Mouse (Mus musculus): ENCODE data around the gene Ica1.

Ica1 gene

DNA sequence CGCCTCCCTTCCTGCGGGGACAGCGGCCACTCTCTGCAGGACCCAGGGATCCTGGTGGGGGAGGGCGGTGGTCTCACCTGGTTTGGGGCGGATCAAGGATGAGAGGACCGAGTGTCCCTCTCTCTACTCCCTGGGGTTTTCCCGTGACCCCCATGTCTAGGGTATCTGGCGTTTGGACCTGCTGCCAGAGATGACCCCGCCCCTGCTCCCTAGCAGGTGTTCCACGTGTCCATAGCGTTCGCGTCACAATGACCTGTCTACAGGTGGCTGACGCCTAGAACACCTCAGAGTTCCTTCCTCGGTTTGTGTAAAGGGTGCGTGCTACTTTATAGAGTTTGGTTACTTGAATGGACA lies at the start of gene Ica1:
Gene Ica1 (minus strand): TSS at position 193 of the 354 bp plus-strand sequence.
- DNase-seq (ENCODE audit: low spot score) = no peak

DNA sequence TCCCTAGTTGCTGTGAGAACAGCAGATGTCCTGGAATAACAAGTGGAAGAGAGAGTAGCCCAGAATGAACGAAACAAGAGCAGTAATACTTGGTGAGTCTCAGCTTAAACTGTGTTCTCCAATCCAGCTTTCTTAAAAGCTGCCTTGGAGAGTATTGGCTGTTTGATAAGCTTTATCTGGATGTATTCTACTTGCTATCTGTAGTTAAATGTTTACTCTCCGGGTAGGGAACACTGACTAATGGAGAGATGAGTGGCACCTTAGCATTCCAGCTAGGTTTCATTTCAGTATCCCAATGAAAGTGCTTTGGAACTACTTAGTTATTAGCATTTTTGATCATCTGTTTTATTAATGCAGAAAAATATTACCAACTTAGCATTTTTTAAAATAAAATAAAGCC lies 41.6 kb upstream of the Ica1 start:
- no peak for DNase-seq (ENCODE audit: low spot score)

DNA sequence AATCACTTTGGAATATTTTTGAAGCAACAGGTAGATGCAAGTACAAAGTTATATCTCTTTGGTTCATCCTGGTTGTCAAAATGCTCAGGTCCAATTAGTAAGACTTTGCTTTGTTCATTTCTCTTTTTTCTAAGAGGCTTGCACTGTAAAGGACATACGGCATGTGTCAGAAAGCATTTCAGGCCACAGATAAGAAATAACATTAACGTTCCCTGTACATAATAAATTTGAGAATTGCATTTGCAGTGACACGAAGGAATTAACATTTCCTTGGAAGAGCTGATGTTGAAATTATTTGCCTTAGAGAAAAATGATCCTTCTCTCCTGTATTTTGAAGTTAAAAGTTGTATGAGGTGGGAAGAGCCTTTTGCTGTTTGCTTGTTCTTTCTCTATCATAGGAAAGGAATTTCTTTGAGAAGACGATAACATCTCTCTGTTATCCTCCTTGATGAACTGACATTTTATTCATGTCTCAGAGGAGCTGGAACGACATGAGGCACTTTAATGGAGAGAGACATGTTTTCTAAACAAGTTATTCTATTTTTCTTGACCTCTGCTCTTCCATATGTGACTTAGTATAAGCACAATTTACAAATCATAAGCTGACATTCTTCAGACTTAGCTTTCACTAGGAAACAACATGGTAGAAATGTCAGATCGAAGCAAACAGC lies 36.2 kb upstream of the Ica1 start:
- DNase-seq (ENCODE audit: low spot score) = no peak

DNA sequence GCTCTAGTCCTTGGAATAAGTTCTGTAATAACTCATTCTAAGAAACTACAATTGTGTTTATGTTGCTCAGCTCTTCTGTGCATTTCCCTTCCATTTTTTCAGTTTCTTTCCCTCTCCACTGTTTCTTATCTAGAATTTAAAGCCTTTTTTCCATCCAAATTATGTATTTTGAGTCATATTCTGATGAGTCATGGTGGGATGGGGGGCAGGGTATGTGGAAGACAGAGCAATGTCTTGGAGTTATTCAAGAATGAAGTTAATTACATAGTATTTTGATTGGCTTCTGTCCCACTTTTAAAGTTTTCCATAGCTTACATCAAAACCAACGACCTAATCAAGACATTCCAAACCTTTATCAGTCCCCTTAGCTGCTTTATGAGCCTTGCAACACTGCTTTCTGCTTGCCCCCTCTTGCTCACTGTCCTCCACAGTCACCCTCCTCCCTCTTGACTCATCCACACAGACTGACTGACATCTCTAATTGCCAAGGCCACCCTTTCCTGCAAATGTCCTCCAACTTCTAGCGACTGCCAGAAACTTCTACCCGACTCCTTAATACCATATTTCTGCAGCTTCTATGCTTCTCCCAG lies 24.4 kb upstream of the Ica1 start:
- DNase-seq (ENCODE audit: low spot score) = no peak

DNA sequence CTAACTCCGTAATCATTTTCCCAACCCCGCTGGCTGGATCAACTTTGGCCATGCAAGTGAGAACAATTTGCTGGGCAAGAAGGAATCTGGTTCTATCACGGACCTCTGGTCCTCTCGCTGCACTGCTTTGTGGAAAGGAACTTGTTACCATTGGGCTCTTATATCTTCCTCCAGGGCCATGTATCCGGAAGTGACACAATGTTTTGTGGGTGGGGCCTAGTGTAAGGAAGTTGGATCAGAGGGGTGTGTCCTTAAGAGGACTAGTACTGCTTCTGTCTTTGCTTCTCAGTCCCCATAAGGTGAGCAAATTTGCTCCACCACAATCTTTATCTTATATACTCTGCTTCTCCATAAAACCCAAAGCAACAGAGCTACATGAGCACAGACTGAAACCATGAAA lies 14.1 kb upstream of the Ica1 start:
- no peak for DNase-seq (ENCODE audit: low spot score)

DNA sequence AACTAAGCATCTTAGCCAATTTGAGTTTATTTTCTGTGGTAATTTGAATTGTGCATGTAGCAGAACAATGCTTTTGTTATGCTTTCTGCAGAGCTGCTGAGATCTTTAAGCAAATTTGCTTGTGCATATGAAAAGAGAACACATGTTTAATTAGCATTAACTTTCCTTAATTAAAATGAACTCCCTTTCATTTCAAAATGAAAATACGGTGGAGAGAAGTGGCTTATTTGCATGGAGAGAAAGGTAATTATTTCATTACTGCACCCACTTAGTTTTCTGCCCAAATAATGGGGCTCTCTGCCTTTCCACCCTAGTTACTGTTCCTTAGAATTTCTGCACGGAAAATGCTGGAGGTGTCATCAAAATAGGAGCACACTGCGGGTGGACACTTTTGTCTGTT lies 13.5 kb upstream of the Ica1 start:
- DNase-seq (ENCODE audit: low spot score) = no peak

DNA sequence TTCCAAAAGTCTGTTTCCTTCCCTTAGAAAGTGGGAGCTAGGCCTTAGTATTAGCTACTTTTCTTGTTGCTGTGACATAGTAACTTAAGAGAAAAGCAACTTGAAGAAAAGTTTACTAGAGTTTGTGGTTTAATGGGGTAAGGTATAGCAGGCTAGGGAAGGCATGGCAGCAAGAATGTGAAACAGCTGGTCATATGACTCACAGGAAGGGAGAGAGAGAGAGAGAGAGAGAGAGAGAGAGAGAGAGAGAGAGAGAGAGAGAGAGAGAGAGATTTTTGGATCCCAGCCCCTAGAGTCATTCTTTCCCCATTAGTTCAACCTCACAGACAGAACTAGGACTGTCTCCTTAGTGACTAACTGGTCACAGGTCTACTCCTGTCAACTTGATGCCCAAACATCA lies 2.3 kb upstream of the Ica1 start:
- no peak for DNase-seq (ENCODE audit: low spot score)

DNA sequence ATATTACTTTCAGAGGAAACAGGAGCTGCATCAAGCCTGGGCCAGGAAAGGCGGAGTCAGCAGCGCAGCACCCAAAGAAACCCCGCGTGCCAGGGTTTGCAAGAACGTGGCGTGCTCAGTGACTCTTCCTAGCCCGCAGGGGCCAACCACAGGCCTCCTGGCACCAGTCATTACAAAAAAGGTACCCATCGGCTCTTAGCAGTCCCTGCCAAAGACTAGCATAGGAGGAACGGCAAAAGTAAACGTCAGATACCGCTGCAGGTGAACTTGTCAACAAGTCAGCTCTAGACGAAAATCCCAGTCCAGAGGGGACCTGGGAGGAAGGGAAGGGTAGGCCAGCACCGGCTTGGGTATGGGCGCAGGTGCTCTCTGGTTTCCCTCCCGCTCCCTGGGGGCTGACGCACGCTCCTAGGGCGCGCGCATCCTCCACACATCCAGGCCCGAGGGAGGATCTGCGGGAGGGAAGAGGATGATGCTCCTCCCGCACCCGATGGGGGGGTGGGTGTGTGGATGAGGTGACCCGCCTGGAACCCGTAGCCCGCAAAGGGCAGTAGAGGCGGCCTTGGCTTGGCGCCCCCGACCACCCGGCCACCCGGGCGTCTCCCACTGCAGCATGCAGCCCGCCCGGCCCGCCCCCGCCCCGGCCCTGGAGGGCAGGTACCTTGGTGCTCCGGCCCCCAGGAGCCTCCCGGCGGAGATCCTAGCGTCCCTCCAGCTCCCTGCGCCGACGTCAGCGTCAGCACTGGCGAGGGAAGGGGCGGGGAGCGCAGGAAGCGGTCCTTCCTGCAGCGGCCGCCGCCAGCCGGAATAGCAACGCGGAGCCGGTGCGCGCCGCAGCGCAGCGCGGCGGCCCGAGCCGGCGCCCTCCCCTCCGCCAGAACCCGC lies 635 bp downstream of the Ica1 start:
- peak; percentile 39 for DNase-seq (ENCODE audit: low spot score)

DNA sequence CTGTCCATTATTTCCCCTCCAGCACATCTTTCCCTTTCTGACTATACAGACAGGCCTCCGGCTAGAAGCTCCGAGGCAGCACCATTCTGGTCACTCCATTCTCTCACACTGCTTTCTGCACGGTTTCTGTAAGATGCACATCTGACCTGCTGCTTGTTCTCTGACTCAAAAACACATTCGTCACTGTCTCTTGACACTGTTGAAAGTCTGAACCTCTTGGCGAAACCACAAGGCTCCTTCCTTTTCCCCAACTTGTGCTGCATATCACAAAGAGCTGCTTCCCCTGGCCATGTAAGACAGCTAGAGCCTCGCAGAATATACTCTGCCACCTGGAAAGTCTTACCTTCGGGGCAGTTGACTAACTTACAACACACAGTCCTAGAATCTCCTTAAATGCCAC lies 6.7 kb downstream of the Ica1 start:
- no peak for DNase-seq (ENCODE audit: low spot score)

DNA sequence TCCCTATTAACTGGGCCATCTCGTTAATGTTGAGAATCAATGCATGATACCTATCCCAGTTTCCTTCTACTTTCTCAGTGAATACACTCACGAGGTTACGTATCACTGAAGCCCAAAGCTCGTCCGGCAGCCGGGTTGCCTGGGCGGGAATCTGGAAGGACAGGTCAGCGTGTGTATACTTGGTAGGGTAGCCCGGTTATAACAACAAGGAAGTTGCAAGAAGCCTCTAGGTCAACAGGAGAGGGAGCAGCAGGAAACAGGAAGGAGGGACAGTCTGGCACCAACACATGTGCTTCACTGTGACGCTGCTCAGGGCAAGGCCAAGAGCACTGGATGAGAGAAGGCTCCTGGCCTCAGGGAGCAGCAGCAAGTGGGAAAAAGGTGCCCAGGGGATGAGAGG lies 7.9 kb downstream of the Ica1 start:
- DNase-seq (ENCODE audit: low spot score) = no peak

DNA sequence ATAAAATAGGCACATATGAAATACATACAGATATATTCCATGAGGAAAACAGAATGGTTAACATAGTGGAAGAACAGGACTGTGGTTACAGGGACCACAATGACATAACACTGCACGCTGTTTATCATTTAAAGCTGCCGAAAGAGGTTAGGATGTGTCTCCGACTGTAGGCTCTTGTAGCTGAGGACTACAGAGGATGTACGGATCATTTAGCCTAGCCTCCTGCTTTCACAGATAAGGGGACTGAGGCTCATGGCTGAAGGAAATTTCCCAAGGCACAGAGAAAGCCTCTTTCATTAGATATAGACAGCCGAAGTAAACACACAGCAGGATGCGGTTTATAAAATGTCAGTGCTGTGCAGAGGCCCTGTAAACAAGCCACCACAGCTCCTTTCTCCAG lies 8.5 kb downstream of the Ica1 start:
- DNase-seq (ENCODE audit: low spot score) = no peak

DNA sequence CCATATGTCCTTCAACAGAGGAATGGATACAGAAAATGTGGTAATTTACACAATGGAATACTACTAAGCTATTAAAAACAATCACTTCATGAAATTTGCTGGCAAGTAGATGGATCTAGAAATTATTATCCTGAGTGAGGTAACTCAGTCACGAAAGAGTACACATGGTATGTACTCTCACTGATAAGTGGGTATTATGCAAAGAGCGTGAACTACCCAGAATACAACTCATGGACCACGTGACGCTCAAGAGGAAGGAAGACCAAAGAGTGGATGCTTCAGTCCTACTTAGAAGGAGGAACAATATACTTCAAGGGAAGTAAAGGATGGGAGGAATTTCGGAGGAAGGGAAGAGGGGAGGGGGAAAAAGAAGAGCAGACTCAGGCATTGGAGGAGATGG lies 11.6 kb downstream of the Ica1 start:
- DNase-seq (ENCODE audit: low spot score) = no peak

DNA sequence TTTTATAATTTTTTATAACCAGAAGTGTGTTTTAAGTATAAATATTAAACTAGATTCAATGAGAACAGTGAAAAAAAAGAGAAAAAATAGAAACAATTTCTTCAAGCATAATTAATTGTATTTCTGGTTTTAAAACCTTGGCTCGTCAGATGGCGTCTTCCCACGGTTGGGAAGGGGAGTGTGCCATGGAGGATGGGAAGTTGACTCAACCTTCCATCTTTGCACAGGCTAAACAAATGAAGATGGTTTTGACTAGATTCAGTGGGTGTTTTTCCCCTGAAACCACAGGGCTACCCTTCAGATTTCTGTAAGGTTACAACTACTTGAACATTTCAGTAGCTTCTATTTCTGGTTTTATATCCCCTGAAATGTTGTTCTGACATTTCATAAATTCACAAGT lies 12.5 kb downstream of the Ica1 start:
- no peak for DNase-seq (ENCODE audit: low spot score)

DNA sequence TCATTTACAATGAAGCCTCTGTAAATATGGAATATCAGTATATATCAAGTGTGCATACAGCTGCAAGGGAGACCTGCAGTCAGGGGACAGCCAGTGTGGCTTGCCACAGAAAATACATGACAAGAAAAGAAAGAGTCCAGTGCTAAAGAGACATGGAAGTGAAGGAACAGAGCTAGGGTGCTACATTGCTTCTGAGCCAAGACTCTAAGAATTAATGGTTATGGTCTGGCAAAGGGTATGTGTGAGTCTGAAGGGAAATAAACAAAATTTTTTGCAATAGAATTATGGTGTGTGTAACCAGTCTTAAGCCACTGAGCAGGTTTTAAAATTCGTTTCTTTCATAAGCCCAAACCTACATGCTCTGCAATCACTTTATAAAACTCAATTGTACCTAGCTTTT lies 13.2 kb downstream of the Ica1 start:
- no peak for DNase-seq (ENCODE audit: low spot score)

DNA sequence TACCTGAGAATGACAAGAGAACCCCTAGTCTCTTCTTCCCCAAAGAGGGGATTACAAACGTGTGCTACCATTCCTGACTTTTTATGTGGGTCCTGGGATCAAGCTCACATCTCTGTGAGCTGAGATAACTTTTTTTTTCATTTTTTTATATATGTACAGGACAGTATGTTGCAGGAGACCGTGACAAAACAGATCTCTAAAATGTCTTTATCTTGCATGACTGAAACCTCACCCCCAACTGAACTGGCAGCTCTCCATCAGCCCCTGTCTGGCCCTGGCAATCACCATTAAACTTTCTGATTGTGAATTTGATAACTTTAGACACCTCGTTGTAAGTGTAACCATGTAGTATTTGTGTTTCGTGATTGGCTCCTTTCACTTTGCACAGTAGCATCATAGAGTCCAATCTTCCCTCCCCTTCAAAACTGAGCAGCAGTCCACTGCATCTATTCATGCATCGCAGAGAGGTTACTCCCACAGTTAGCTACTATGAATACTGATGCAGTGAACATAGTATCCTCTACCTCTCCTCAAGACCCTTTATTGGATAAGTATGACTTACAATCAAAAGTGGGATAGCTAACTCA lies 17.5 kb downstream of the Ica1 start:
- DNase-seq (ENCODE audit: low spot score) = no peak

DNA sequence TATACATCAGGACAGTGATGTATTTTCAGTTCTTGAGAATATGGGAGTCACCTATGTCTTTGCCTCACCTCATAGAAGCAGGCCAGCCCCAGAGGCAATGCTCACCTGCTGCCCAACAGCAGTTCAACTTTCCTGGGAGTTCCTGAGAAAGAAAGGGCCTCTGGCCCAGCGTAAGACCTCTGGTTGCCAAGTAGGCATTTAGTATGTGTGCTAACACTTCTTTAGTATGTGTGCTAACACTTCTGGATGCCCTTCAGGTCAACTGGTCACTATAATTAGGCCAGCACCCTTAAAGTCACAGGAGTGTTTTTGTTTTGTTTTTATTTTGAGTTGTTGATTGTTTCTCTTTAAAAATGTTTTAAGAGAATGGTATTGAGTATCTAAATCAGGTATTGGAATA lies 18.4 kb downstream of the Ica1 start:
- DNase-seq (ENCODE audit: low spot score) = no peak

DNA sequence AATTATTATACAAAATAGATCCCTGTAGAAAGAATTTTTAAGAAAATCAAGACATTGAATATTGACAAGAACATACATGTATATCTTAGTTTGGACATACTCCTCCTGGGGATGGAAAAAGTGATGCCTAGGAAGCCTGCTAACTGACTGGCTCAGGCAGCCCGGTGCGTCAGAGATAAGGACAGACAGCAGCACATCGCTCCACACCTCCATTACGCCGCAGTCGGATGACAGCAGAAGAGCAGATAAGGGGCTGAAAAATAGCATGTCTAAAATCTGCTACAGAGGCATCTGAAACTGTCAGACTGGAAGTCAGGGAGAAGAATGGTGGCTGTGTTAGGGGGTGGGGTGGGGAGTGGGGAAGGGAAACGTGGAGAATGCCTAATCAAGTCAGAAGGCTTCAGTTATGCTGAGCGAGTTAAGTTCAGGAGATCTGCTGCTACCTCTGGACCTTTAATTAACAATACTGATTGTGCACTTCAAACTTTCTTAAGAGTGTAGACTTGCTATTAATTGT lies 22.5 kb downstream of the Ica1 start:
- DNase-seq (ENCODE audit: low spot score) = no peak

DNA sequence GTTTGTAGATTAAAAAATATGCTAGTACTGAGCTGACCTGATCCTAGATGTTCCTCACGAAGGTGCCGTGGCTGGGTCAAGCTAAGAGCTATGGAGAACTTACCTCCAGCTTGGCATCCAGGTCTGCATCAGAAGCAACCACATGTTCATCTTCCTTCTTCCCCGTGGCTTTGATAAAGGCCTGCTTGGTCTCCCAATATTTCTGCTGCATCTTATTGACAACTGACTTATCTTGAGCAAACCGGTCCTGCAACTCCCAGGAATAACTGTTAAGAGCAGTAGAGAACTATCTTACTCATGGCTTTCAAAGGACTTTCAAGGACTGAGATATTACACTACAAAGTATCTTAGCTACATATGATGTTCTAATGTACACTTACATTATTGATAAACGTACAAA lies 23.8 kb downstream of the Ica1 start:
- no peak for DNase-seq (ENCODE audit: low spot score)

DNA sequence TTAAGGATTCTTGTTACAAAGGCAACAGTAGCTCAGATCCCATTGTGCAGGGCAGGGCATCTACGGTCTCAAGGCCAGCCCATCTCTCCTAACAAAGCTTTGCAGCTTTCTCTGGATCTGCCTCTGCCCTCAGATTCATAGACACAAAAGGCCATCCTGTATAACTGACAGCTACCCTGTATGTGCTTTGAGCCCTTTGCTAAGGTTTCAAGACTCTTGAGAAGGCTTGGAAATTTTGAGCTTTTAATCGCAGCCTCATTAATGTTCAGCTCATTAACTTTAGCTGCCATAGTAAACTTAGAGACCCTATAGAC lies 24.6 kb downstream of the Ica1 start:
- DNase-seq (ENCODE audit: low spot score) = no peak

DNA sequence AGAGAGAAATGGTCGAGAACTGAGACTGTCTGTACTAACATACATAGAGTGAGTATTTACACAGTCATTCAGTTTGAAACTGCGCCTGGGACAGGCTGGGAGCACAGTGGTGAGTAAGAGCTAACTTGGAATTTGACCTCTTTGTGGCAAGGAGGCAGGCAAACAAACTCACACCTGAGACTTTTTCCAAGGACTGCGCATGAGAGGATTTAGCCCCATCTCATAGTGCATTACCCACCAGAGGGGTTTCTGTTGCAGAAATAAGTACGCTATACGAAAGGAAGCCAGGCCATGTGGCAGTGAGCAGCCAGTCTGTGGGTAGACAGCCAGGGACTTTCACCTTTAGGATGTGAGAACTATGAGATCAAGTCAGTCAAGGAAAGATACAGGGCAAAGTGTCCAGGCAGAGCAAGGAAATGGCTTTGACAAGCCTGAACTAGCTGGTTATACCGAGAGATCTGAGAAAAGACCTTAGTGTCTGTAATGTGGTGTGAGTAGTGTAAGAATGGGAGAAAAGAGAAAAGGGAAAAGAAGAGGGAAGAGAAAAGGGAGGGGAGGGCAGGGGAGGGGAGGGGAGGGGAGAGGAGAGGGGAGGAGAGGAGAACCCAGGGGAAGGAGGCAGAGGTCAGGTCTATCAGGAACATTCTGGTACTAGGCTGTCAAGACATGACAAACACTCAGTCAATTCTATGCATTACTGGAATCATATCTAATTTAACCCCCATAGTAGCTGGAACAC lies 25.1 kb downstream of the Ica1 start:
- DNase-seq (ENCODE audit: low spot score) = no peak

DNA sequence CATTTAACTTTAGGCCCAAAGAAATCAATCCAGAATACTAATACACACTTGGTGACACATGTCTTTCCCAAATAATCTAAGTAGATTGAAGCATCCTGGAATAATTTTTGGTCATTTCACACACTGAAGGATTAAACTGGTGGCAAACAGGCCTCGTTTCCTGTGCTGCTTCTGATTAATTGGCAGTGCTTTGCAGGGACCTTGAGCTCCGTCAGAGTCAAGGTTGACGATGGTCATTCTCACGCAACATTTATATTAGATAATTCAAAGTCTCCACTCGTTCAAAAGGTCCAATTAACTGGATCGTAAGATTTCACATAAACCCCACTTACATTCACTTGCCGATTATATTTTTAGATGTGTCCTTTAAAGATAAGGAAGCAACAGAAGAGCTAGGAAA lies 33.4 kb downstream of the Ica1 start:
- no peak for DNase-seq (ENCODE audit: low spot score)

DNA sequence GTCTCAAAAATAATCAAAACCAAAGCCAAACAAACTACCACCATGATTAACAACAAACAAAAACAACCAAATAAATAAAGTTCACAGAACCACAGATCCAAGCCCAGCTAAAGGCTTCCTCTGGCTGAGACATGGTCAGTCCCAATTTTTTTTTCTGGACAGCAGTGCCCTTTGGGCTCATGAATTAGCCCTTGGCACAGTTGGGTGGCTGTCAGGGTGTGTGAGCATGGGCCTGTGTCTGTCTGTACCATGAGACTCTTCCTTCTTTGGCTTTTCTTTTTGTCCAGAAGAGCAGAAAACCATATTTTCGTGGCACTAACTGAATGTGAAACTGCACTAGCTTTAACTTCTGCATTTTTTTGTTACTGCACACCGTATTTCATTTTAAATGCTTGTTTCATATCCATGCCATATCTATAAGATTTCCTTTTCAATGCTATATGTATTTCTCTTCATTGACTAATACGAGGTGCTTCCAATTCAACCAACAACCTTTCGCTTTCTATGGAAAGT lies 34.0 kb downstream of the Ica1 start:
- no peak for DNase-seq (ENCODE audit: low spot score)
